Mouse (Mus musculus) heart, adult 2 months (tissue): ENCODE data around the gene Gng8. TPM values are rescaled to one million over a fixed set of nuclear protein-coding genes. Genes with fewer than 3 reads are reported as not detected.
A peak's percentile ranks its signal among the peaks of the same experiment; 100 is the strongest.

Source experiments
- DNase-seq, 2 experiments: peaks; one replicate each; pipeline ENCODE4 v3.0.0; 2021
- H3K27ac ChIP-seq: fragments of 200-600 bp; 2 replicates; pipeline ENCODE4 v1.8.1; 2022
- H3K27me3 ChIP-seq: fragments of 200-500 bp; 2 replicates; pipeline ENCODE4 v1.6.1; 2012; ENCODE audit warnings: mild to moderate bottlenecking, low read length, inconsistent platforms, mixed read lengths; ENCODE audit not compliant: control insufficient read depth, insufficient read depth
- H3K36me3 ChIP-seq: fragments of 200-500 bp; 2 replicates; pipeline ENCODE4 v1.6.1; 2012; ENCODE audit warnings: low read length, inconsistent platforms; ENCODE audit not compliant: control insufficient read depth, insufficient read depth
- H3K4me1 ChIP-seq: fragments of 200-500 bp; 2 replicates; pipeline ENCODE4 v1.6.1; 2011; ENCODE audit warnings: low read length; ENCODE audit not compliant: control insufficient read depth, insufficient read depth
- H3K4me3 ChIP-seq: fragments of 200-600 bp; 2 replicates; pipeline ENCODE4 v1.8.1; 2022
- H3K79me2 ChIP-seq: fragments of 200-500 bp; replicated peaks from 2 replicates; pipeline ENCODE4 v1.6.1; 2012; ENCODE audit warnings: mild to moderate bottlenecking, inconsistent platforms, low read length, moderate library complexity, mixed read lengths; ENCODE audit not compliant: control insufficient read depth, insufficient read depth
- H3K9ac ChIP-seq: fragments of 200-500 bp; 2 replicates; pipeline ENCODE4 v1.6.1; 2012; ENCODE audit warnings: low read depth, mild to moderate bottlenecking, control low read depth, inconsistent platforms, low read length, mixed read lengths
- CTCF ChIP-seq: fragments of 200-600 bp; IDR thresholded peaks from 2 replicates; pipeline ENCODE4 v1.8.1; 2022; ENCODE audit warnings: antibody characterized with exemption, mild to moderate bottlenecking, moderate library complexity
- EP300 ChIP-seq: fragments of 200-500 bp; IDR thresholded peaks from 2 replicates; pipeline ENCODE4 v1.6.1; 2011; ENCODE audit warnings: low read depth, low read length, control low read depth; ENCODE audit not compliant: insufficient read depth
- POLR2A ChIP-seq: fragments of 200-500 bp; IDR thresholded peaks from 2 replicates; pipeline ENCODE4 v1.6.1; 2011; ENCODE audit warnings: mild to moderate bottlenecking, low read depth, low read length, control low read depth; ENCODE audit not compliant: insufficient read depth
- WGBS: fragments of 180-500 bp; shearing (Covaris S2); methylation state at CpG from one replicate; pipeline ENCODE4 v1.1.7; 2018; 5-methylcytosine and 5-hydroxymethylcytosine counted together
- intact Hi-C: fragments of 180-260 bp; cut with DNase I; formaldehyde crosslinking; loops from one replicate; pipeline ENCODE4 v1.15.1; 2025
- polyA plus RNA-seq: library from polyadenylated mRNA; depleted of rRNA; stranded (reverse); fragments of >200 nt; gene quantifications from 2 replicates; pipeline ENCODE4 v1.2.3, GENCODE M21; 2012
- total RNA-seq, 2 experiments: library from RNA; stranded (reverse); gene quantifications; 2 replicates each; pipeline ENCODE4 v1.2.3; 2021

The Gng8 gene
- total and polyA plus RNA-seq, 3 experiments: 0.47 to 7.4 (median 1.6) TPM

DNA sequence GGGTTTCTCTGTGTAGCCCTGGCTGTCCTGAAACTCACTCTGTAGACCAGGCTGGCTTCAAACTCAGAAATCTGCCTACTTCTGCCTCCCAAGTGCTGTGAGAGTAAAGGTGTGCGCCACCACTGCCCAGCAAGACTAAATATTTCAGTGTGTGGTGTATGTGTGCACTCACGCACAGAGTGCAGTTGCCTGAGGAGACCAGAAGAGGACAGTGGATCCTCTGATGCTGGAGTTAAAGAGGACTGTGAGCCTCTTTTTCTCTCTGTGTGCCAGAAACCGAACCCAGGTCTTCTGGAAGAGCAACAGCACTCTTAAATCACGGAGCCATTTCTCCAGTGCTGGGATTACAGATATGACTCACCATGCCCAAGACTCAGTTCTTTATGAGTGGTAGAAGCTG is 18.2 kb upstream of the Gng8 start:
- TF ChIP-seq EP300 (no peak), CTCF (0 out of 2 replicates have a peak, but pooled peaks have one; percentile 13)
- H3K4me3 ChIP-seq: no peak overlapping the region
- no peaks in the 10 kb centered on the region for H3K79me2 ChIP-seq
- WGBS: 88% methylated on average over 4 of the region's 4 CpGs
- peaks cover 1% of the 10 kb centered on the region; the same call in 1 of the 2 replicates for H3K4me1 ChIP-seq
- intact Hi-C loops: no loop called here
- no peak for DNase-seq
- H3K27ac ChIP-seq: no peak overlapping the region
- no peak overlapping the region for H3K9ac ChIP-seq
- no peaks in the 10 kb centered on the region for H3K27me3 ChIP-seq
- H3K36me3 ChIP-seq: no peaks in the 10 kb centered on the region

DNA sequence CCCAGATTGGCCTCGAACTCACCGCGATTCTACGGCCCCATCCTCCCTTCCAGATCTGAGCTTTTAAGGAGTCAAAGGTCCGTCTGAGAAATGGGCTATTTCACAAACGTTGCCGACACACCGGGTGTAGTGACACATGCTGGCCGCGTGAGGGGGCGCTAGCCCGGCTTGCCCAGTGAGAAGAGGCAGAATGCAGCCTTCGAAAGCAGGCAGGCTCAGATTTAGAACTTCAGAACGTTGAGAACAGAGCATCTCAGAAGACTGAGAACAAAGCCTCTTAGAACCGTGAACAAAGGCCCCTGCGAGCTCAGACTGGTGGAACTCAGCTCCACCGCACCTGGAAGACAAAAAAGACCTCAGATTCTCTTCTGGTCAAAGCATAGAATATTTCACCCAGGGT is 17.4 kb upstream of the Gng8 start:
- H3K79me2 ChIP-seq: no peaks in the 10 kb centered on the region
- intact Hi-C loops: loop anchor here (1.0 kb wide), 1 partner anchor 18 kb away; no protein-coding TSS in a partner anchor
- DNase-seq: peak; percentile 83 to 85
- TF ChIP-seq CTCF: peak; percentile 99
- TF ChIP-seq EP300: peak; percentile 93
- no peak for TF ChIP-seq POLR2A
- 2% methylated on average over 17 of the region's 17 CpGs for WGBS
- peaks cover 1% of the 10 kb centered on the region; the same call in 1 of the 2 replicates for H3K4me1 ChIP-seq
- H3K27ac ChIP-seq: peak overlapping the region; percentile 74
- H3K4me3 ChIP-seq: peak overlapping the region; percentile 32
- no peaks in the 10 kb centered on the region for H3K27me3 ChIP-seq
- H3K36me3 ChIP-seq: no peaks in the 10 kb centered on the region
- H3K9ac ChIP-seq: no peak overlapping the region

DNA sequence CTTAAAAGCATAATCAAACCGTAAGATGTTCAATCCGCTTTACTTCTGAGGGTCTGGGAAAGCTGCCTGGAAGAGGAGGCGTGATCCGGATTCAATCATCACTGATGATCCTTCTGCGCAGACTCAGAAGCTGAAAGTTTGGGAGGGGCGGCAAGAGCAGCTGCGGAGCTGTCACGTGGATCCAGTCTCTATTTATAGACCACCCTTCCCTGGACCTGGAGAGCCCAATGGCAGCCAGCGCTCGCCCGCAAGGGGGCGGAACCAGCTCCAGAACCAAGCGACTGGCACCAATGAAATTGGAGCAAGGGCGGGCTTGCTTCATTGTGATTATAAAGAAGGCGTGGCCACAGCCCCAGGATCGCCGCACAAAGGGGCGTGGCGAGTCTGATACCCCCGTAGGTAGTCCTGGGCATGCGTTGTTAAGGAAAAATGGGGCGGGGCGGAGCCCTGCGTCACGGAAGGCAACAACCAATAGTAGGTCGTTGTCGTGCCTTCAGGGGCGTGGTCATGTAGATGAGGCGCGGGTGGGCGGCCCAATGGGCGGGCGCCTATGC is 16.8 kb upstream of the Gng8 start:
- WGBS: under 1% methylated on average over 33 of the region's 33 CpGs
- no peak overlapping the region for H3K9ac ChIP-seq
- H3K36me3 ChIP-seq: no peaks in the 10 kb centered on the region
- DNase-seq: peak; percentile 98 to 100
- no peaks in the 10 kb centered on the region for H3K79me2 ChIP-seq
- no peaks in the 10 kb centered on the region for H3K27me3 ChIP-seq
- TF ChIP-seq CTCF: peak; percentile 61
- no peak for TF ChIP-seq EP300
- 0 out of 2 replicates have a peak, but pooled peaks have one; percentile 28 for TF ChIP-seq POLR2A
- H3K4me1 ChIP-seq: peaks cover 1% of the 10 kb centered on the region; the same call in 1 of the 2 replicates
- peak overlapping the region; percentile 74 for H3K27ac ChIP-seq
- intact Hi-C loops: loop anchor here (1.0 kb wide), 1 partner anchor 17 kb away; no protein-coding TSS in a partner anchor
- H3K4me3 ChIP-seq: peak overlapping the region; percentile 74

DNA sequence AGATGAGACGGTGACA is 16.5 kb upstream of the Gng8 start, which contains the start of gene Dact3:
Gene Dact3 (plus strand): TSS at position 8 of the 16 bp plus-strand sequence.
- H3K27ac ChIP-seq: peak within 1 kb of the TSS; percentile 76
- H3K4me3 ChIP-seq: peak within 1 kb of the TSS; percentile 74
- DNase-seq: no peak
- no peaks in the 10 kb centered on the region for H3K36me3 ChIP-seq
- peak within 1 kb of the TSS; percentile 79 for H3K9ac ChIP-seq
- H3K27me3 ChIP-seq: no peaks in the 10 kb centered on the region
- intact Hi-C loops: no loop called here
- no peak for TF ChIP-seq CTCF
- WGBS: 0% methylated on average over 1 of the region's 1 CpGs
- no peaks in the 10 kb centered on the region for H3K79me2 ChIP-seq
- H3K4me1 ChIP-seq: peaks cover 1% of the 10 kb centered on the region; the same call in 1 of the 2 replicates

DNA sequence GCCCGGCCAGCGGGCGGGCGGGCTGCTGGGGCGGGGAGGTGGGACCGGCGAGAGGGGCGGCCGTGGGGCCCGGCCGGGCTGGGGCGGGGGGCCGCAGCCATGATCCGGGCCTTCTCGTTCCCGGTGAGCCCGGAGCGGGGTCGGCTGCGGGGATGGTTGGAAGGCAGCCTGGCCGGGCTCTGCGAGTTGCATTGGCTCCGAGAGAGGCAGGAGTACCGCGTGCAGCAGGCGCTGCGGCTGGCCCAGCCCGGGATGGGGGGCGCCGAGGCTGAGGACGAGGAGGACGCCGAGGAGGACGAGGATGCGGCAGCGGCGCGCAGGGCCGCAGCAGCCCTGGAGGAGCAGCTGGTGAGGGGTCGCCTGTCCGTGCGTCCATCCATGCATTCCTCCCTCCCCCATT is 16.3 kb upstream of the Gng8 start:
- Histone ChIP-seq H3K27me3 (no peaks in the 10 kb centered on the region), H3K4me3 (peak overlapping the region; percentile 74), H3K36me3 (no peaks in the 10 kb centered on the region), H3K79me2 (no peaks in the 10 kb centered on the region), H3K9ac (peak overlapping the region; percentile 79), H3K27ac (peak overlapping the region; percentile 76), H3K4me1 (peaks cover 1% of the 10 kb centered on the region; the same call in 1 of the 2 replicates)
- WGBS: under 1% methylated on average over 33 of the region's 42 CpGs
- DNase-seq: no peak
- no peak for TF ChIP-seq CTCF
- TF ChIP-seq EP300: no peak
- TF ChIP-seq POLR2A: no peak
- intact Hi-C loops: no loop called here

DNA sequence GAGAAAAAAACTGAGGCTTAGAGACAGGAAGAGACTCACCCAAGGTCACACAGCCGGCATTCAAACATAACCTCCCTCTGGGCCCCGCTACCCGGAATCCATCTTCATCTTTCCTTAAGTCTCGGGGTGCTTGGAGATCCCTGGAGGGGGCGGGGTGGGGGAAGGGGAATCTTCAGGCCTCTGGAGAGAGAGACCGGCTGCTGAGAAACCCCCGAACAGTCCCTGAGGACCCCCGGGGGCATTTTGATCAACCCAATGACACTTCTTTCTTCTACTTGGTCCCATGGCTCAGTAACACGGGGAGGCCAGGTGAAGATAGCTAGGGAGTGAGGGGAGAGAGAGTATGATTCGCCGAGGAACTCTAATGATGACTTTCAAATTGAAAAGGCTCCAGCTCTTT is 15.6 kb upstream of the Gng8 start:
- no peak for TF ChIP-seq EP300
- no peak for TF ChIP-seq CTCF
- TF ChIP-seq POLR2A: no peak
- no peaks in the 10 kb centered on the region for H3K36me3 ChIP-seq
- 20% methylated on average over 11 of the region's 11 CpGs for WGBS
- peak overlapping the region; percentile 76 for H3K27ac ChIP-seq
- intact Hi-C loops: no loop called here
- no peaks in the 10 kb centered on the region for H3K79me2 ChIP-seq
- DNase-seq: no peak
- no peak overlapping the region for H3K9ac ChIP-seq
- no peaks in the 10 kb centered on the region for H3K27me3 ChIP-seq
- peak overlapping the region; percentile 74 for H3K4me3 ChIP-seq
- H3K4me1 ChIP-seq: peaks cover 5% of the 10 kb centered on the region

DNA sequence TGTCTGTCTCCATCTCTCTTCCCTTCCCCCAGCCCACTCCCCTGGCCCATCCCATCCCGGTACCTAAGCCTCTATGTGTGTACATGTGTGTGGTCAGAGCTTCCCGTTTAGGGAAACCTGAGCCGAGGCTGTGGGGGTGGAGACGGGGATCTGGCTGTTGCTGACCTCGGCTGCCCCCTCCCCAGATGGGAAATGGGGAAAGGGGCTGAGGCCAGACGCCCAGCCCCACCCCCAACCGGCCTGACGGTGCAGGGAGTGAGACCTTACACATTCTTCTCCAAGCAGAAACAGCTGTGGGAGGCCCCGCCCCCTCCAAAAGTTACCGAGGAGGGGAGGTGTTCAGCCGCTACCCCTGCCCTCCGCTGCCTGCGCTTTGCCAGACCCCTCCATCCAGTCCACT is 15.0 kb upstream of the Gng8 start:
- no peaks in the 10 kb centered on the region for H3K27me3 ChIP-seq
- TF ChIP-seq POLR2A (no peak), CTCF (no peak), EP300 (no peak)
- WGBS: 28% methylated on average over 13 of the region's 13 CpGs
- H3K36me3 ChIP-seq: no peaks in the 10 kb centered on the region
- H3K4me3 ChIP-seq: no peak overlapping the region
- peaks cover 5% of the 10 kb centered on the region for H3K4me1 ChIP-seq
- no peaks in the 10 kb centered on the region for H3K79me2 ChIP-seq
- peak in 1 of 2 experiments; percentile 35 for DNase-seq
- intact Hi-C loops: no loop called here
- H3K27ac ChIP-seq: peak overlapping the region; percentile 16
- peak overlapping the region; percentile 9; the same call in 1 of the 2 replicates for H3K9ac ChIP-seq
